Mouse (Mus musculus): ENCODE results near the gene Mttp.

- no peak for TF ChIP-seq CTCF (IDR thresholded peaks at IDR 0.05; ENCODE audit: low read depth)
- no peak for TF ChIP-seq EP300 (IDR thresholded peaks at IDR 0.05; ENCODE audit: low read depth)
Observed at GRCm38 (mm10) chr3:138118831-138119230, 25.9 kb downstream of the Mttp start.
